Mouse (Mus musculus) cortical plate, adult 2 months (tissue): Measurements from ENCODE around the gene Traf3.

ENCODE experiments used
- CTCF ChIP-seq: fragments of 200-500 bp; IDR thresholded peaks from 2 replicates; pipeline ENCODE4 v1.5.1; 2011; ENCODE audit warnings: mild to moderate bottlenecking, control low read depth, low read length; ENCODE audit not compliant: insufficient read depth; ENCODE audit errors: extremely low read depth
- POLR2A ChIP-seq: fragments of 200-500 bp; IDR thresholded peaks from 2 replicates; pipeline ENCODE4 v1.6.1; 2011; ENCODE audit warnings: mild to moderate bottlenecking, low read length, control low read depth; ENCODE audit not compliant: insufficient read depth; ENCODE audit errors: extremely low read depth

GRCm38 (mm10) chr12:111168891-111169290, 2.7 kb downstream of the Traf3 start:
- TF ChIP-seq CTCF (no peak), POLR2A (no peak)
